Mouse (Mus musculus) urinary bladder, postnatal 36 days (tissue): ENCODE data around the gene Elovl2.
A peak's percentile ranks its signal among the peaks of the same experiment; 100 is the strongest.

ENCODE experiments used
- DNase-seq, 2 experiments: peaks; one replicate each; pipeline ENCODE4 v3.0.0; 2022; ENCODE audit warnings: low spot score in 2 of 2, mixed read lengths in 1 of 2

The Elovl2 gene

DNA sequence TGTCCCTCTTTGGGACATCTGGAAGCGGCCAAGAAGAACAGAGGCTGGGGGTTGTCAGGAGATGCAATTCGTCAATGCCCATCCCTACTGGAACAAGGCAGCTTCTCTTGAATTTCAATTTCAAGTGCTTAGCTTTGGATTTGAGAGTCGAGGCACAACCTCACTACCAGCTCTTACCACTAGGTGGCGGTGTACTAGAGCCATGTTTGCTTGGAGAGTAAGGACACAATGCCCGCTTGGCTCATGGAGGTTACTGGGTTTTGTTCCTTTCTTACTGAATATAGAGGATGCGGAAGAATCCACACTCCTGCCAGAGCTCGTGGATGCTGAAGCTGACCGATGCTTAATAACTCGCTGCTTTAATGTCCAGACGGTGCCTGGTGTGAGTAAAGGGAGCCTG is 73.9 kb downstream of the Elovl2 start:
- DNase-seq = peak; percentile 21 to 39

DNA sequence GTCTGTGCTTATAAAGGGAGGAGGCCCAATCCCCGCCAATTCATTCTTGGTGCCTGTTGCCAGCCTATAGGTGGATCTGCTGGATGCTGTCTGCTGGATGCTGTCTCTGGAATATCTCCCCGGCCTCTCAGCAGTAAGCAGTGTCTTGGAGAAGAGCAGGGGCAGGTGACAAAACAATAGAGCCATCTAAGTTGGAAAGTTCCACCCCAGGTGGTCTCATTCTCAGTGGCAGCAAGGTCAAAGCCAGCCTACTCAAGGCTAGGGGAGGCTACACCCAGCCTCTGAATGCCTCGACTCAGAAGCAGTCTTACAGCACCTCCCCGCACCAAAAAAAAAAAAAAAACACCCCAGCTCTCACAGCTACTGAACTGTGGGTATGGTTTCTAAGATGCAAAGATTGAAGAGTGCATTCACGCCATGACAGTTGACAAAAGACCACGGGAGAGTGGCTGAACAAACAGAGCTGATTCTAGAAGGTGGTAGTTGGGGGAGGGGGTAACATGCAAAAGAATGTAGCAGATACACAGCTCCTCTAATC is 74.7 kb downstream of the Elovl2 start:
- no peak for DNase-seq

DNA sequence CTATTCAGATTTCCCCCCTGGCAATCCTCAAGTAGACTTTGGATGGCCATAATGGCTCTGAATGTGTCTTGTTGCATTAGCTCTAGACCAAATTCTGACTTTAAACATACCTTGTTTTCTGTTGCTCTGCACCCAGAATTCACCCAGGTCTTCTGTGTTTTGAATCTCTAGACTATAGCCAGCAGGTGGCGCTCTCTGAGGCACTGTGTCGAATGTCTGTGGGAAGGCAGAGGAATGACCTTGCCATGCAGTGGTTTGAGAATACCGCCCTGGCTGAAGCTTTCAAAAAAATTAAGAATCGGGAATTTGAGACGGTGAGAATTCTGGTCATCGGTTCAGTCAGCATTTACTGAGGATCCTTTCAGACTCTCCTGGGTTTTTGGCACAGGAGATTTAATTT is 85.3 kb downstream of the Elovl2 start:
- DNase-seq = peak; percentile 7 to 31
